Mouse (Mus musculus): ENCODE data around the gene Cadm1.
A peak's percentile ranks its signal among the peaks of the same experiment; 100 is the strongest.

Cadm1 gene

DNA sequence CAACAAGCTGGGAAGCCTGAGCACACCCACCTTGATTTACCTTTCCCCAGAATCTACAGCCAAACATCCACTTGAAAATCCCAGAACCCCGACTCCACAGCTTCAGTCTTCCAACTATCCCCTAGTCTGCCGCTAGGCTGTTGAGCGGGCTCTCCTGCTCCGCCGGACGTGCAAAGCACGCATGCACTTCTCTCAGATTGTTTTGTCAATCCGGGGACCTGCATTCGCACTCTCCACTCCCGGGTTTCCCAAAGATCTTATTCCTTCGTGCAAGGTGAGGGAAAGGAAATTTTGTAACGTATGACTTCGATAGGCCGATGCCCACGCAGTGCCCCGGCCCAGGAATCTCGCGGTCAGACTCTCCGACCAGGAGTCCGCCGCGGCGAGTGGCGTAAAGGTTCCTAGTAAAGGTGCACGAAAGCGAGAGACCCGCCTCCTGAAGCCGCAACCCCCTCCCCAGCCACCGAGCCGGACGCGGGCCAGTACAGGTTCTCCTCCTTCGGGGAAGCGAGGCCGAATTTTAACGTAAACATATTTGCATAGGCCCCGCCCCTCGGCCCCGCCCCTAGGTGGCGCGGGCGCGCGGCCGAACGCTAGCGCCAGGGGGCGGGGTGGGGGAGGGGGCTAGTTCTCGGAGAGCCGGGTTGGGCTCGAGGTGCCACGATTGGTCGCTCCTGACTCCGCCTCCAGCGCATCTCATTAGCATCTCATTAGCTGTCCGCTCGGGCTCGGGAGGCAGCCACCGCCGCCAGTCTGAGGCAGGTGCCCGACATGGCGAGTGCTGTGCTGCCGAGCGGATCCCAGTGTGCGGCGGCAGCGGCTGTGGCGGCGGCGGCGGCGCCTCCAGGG, at the start of gene Cadm1:
Gene Cadm1, plus strand, starts transcription at position 572 of the 849 bp plus-strand sequence.
- DNase-seq (ENCODE audit: low spot score in 2 of 2), result peak; percentile 66 to 71

DNA sequence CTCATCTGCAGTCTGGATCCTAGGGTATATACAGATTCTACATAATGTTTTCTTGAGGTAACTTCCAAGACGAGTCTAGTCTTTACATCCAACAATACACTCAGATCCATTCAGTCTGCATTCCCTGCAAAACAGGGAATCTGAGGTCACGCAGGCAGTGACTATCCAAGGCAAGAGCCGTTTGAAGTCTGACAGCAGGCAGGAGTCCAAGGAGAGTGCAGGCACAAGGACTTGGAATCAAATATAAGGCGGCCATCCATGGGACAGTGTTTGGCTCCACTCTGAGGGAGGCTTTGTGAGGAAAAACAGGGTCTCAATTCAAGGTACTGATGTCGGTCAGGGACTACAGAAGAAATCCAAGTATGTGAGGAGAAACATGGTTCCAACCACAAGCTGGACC, 45.5 kb upstream of the Cadm1 start:
- no peak for DNase-seq (ENCODE audit: low spot score in 2 of 2)

DNA sequence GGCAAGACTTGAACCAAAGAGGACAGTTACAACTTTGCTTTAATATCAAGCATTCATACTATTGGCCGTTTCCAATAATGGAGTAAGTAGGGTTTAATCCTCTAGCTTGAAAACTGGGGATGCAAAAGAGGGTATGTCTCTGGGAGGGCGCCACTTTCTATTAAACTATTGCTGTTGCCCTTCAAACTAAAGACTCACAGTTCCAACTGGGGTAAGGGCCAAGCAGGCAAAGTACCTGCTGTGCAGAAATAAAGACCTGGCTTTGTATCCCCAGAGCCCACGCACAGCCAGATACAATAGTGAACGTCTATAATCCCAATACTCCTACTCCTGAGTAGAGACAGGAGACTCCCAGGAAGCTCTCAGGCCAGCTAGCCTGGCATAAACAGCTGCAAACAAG, 44.8 kb upstream of the Cadm1 start:
- no peak for DNase-seq (ENCODE audit: low spot score in 2 of 2)

DNA sequence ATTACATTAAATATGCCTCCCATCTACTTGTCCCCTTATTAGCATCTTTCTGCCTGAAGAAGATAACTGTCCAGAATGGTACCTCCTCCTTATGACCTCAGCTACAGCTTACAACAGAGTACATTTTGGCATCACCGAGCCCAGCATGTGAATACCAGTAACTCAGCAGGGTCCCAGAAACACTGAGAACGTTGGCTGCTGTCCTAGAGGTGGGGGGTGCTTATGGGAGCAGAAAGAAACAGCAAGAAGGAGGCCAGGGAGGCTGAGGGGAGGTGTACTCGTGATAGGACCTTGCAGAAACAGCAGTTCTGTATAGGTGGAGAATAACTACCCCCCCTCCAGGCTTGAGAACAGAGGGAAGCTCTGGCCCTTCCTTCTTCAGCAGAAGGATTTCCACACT, 30.2 kb upstream of the Cadm1 start:
- no peak for DNase-seq (ENCODE audit: low spot score in 2 of 2)

DNA sequence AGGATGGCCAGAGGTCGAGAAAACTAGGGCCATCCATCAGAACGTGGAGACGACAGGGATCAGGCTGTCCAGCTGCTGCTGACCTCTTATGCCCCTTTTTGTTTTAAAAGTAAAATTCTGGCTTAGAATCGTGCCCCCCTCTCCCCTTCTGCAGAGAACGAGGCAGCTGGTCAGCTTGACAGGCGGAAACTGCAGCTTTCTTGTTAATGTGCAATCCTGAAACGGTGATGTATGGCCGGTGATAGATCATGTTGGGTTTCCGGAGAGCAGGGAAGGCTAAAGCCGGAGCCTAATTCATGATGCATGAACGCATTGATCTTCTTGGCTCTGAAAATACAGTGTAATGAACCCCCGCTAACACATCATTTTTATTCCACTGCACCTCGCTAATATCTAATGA, 24.0 kb upstream of the Cadm1 start:
- no peak for DNase-seq (ENCODE audit: low spot score in 2 of 2)

DNA sequence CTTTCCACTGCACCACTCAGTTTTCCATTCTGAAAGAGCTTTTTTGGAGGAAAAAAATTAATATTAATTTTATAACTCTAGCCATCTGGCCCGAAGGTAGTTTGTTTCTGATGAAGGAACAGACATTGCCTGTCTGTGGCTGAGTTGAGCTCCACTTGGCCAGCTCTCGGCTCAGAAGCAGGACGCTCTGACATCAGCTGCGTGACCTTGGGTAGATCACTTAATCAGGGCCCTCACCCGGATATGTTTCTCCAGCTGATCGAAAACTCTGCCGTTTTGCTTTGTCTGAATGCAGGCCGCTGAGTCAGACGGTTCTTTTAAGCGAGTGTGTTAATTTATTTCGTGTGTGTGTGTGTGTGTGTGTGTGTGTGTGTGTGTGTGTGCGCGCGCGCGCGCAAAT, 23.1 kb upstream of the Cadm1 start:
- DNase-seq (ENCODE audit: low spot score in 2 of 2), result no peak

DNA sequence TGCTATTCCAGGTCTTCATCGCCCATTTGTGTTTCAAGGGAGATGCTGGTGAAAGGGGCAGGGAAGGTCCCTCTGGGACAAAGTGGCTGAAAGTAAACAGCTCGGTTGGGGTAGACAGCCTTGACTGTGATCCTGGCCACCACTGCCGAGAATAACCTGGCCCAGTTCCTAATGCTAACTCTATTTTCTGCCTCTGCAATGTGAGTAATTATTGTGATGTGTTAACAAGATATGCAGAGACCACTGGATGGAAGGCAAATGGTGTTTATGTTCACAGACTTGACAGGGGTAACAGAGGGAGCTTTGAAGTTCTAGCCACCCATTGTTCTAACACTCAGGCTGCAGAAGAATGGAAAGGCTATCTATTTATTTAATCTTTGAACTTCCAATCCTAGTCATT, 21.9 kb upstream of the Cadm1 start:
- DNase-seq (ENCODE audit: low spot score in 2 of 2), result no peak

DNA sequence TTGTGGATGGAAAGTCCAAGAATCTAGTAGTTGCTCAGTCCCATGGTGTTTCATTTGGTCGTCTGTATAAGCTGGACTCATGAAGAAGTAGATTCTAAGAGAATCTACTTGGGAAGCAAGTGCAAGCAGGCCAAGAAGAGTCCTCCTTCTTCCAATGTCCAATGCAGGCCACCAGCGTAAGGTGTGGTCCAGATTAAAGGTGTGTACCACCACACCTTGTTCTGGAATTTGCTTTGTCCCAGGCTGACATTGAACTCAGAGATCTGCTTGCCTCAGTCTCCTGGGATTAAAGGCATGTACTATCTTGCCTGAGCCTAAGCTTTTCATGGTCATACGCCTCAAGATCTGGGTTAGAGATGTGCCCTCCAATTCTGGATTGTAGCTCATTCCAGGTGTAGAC, 17.5 kb upstream of the Cadm1 start:
- DNase-seq (ENCODE audit: low spot score in 2 of 2), result no peak

DNA sequence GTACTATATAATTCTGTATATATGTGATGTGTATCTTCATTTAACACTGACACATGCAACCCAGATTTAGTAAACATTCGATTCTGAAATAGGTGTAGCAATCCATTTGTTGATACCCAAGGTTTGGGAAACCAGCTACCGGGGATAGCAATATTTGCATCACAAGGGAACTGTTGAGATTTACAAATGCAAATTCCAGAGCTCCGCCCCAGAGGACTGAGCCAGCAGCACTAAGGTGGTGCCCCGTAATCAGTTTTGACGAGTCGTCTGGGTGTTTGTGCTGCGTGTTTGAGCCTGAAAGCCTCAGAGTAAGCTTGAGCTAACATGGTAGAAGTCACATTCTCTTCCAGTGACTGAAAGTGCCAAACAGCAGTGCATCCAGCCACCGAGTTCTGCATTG, 15.7 kb upstream of the Cadm1 start:
- DNase-seq (ENCODE audit: low spot score in 2 of 2), result no peak

DNA sequence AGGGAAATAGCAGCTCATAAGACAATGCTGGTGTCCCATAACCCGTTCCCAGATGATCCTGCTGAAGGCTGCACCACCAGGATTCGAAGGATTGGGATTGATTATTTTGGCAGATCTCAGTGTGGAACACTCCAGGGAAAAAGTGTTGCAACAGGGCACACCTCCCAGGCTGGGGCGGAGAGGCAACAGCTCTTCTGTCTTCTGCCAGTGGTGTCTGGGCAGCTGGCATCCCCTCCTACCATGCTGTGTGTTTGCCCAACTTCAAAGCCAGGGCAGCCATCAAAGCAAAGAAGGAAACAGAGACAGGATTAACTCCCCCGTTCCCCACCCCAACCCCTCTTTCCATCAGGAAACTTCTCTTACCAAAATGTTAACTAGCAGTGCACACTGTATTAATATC, 13.7 kb upstream of the Cadm1 start:
- no peak for DNase-seq (ENCODE audit: low spot score in 2 of 2)

DNA sequence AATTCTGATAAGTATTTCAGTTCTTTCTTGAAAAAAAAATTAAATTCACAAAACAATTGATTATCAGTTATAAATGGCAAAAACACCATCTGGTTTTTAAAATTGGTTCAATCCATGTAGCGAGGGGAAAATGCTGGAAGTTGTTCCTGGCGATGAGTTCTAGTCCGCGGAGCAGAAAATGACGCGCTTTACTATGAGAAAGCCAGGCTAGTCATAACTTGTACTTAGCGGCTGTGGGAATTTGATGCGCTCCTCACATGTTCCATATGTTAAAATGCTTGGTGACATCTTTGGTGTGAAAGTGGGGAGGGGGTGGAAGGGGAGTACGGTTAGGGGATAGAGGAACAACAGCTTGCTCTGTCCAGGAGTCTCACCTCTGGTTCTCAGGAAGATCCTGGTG, 2.7 kb upstream of the Cadm1 start:
- DNase-seq (ENCODE audit: low spot score in 2 of 2), result no peak

DNA sequence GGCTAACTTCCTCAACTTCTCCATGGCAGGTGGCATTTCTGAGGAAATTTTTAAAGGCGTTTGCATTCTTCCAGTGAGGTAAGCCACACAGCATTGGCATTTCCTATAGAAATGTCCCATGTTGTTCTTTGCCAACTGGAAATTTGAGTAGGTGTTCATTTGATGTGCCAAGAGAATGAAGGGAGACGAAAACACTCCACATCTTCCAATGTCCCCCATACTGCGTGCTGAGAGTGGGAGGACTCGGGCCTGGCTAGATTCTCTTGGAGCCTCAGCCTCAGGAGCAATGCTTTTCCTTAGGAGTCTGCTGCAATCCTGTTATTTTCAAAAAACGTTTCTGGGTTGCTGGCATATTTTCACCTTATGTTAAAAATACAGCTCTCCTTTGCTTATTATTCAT, 2.2 kb upstream of the Cadm1 start:
- no peak for DNase-seq (ENCODE audit: low spot score in 2 of 2)

DNA sequence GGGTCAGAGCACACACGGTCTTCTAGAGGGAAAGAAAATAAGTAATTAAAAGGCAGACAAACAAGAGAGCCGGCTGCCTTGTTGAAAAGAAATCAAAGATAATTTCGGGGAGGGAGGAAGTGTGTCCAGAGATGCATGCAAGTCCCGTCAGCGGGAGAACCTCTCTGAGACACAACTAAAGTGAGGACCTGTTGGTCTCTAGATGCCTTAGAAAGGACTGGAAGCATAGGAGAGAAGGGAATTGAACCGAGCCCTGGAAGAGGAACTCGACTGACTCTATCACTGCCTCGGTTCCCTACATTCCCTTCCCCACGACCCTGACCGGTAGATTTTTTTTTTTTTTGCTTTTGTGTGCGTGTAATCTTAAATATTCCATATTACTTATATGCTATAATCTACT, 791 bp upstream of the Cadm1 start:
- no peak for DNase-seq (ENCODE audit: low spot score in 2 of 2)

DNA sequence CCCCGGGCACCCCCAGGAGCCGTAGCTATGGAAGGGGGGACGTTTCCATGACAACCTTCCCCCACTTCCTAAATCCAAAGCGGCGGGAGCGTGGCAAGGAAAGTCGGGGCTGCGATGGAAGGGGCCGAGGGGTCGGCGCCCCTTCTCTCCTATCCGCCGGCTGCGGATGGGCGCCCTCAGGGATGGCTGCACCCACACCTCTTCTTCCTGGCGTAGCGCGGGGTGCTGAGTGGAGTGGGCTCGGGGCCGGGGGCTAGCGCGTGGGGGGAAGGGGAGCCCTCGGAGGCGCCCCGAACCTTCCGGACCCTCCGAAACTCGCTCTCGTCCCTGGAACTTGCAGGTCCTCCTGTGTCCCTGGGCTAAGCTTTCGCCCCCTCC, 560 bp downstream of the Cadm1 start:
- no peak for DNase-seq (ENCODE audit: low spot score in 2 of 2)

DNA sequence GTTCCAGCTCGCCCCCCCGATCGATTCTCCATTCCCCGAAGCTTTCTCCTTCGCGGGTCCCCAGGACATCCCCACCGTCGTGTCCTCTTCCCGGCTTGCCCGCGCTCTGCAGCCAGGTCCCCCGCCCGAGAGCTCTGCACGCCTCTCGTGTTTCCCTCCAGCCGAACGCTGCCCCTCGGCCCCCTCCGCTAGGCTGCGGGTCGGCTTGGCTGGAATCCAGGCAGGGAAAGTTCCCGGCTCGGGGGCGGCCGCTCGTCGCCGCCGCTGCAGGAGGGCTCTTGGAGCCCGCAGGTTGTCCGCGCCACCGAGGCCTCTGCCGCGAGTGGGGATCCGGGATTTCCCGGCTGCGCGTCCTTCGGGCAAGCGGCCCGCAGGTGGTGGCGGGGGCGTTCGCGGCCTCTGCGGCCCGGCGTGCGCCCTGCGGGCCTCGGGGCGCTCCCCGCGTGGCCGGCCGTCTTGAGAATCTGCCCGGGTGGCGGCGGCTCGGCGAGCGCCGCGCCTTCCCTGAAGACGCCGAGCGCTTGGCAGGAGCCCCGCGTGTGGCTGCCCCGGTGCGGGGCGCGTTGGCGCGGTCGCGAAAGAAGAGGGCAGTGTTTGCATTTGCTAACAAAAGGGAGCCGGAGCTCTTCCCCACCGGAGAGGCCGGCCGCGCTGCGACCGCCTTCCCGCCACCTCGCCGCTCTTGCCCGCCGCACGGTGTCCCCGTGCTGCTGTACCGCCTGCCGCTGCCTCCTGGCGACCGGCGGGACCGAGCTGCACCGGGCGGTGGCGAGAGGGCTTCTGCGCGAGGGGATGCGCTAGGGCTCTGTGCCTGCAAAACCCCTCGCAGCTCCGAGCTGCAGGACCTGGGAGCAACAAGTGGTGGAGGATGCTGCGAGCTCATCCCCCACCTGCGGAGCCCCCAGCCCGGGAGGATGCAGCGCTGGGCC, 1.2 kb downstream of the Cadm1 start:
- DNase-seq (ENCODE audit: low spot score in 2 of 2), result no peak

DNA sequence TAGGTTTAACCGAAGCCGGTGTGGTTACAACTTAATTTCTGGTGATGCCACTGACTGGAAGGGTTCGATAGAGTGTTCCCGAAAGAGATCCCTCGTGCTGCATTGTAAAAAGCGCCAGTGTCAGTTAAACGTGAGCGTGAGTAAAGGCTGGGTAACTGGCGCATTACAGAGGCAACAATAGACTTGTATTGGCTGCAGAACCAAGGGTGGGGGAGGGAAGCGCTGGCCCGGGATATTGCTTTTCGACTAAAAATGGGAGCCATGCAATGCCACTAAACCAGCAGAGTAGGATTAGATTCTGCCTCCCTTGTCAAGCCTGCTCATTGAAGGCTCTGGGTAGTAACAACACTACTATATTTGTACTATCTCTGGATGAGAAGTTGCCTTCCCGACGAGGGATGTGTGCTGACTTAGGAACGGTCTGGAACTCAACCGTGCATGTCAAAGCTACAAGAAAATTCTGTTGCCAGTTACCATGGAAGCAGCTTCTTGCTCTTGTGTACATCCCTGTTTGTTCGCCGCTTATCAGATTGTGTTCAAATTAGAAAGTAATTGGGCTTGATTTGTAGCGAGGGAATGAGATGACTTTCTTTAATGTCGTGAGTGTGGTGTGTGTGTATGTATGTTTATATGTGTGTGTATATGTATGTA, 2.4 kb downstream of the Cadm1 start:
- DNase-seq (ENCODE audit: low spot score in 2 of 2), result no peak

DNA sequence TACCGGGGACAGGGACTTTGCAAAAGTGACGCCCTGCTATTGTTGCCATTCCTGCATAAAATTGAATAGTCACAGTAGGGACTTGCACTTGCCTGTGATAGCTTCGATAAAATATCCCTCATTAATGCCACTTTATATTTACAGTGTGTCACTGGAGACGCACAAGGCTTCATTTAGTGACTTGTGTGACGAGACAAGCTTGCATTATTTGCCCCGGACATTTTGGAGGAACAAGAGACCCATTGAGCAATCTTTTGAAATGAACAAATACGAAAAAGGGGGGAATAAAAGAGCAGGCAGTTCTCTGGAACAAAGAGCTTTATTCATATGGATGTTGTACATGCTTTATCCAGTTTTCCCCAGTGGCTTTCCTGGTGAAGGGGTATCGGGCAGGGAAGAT, 3.5 kb downstream of the Cadm1 start:
- DNase-seq (ENCODE audit: low spot score in 2 of 2), result no peak

DNA sequence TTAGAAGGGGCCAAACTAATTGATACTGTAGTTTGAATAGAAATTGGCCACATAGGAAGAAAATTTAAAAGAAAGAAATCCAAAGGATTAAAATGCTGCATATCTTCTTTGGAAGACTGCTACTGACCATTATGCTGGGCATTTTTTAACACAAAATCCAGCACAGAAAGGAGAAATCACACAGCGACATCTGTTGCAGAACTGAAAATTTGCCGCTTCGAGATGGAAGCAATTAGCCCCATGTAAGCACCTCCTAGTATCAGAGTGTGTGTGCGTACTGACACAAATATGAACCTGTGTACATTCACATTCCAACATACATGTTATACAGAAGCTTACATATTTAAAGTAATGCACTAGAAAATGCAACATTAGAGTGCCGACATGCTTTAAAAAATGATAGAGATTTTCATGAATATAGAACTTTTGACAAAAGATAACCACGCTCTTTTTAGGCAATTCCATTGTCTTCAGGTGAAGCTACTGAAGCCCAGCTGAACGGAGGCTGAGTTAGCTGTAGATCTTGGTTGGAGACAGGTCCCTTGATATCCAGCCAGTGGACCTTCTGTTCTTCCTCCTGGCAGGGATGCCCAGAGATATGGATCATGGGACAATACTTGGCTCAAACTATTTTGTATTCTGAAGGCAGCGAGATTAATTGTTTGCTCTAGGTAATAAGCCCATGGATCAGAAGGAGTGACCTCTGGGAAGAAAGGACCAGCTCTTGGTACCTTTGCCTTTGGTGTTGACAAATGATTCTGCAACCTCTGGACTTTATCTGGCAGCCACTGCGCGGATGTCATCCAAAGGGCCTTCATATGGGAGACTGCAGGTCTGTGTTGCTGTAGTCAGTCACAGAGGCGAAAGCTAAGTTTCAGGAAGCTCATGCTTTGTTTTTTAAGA, 4.9 kb downstream of the Cadm1 start:
- DNase-seq (ENCODE audit: low spot score in 2 of 2), result no peak

DNA sequence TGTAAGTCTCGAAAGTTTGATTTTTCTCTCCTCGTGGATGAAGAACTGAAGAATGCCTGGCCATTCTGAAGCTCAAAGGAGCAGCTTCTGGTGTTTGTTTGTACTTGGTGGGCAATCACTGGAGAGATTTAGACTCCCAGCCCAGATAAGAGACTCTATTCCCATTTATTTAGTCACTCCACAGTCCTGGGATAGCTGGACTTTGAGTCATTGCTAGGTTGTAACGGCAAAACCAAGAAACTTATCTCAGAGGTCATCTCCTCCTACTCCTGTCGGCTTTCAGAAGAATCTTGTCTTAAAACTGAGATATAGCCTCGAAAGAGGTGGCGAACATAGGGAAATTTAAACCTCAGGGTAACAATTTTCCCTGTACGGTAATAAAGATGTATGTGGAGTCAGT, 15.3 kb downstream of the Cadm1 start:
- no peak for DNase-seq (ENCODE audit: low spot score in 2 of 2)

DNA sequence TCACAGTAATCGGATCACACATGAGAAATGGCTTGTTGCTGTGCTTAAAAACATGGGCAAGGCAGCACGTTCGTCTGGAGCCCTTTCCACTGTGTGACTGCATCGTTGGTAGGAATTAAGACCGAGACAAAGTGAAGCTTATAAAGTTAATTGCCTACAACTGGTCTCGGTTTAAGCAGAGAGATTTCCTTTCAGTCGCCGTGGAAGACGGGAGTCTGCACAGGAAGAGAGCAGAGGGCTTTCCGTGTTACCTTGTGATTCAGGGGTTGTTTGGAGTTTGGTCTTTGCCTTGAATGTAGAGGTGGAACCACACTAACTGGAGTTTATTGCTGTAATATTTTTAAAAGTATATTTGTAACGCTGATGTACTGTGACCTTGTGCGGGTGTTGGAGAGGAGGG, 15.7 kb downstream of the Cadm1 start:
- DNase-seq (ENCODE audit: low spot score in 2 of 2), result no peak

DNA sequence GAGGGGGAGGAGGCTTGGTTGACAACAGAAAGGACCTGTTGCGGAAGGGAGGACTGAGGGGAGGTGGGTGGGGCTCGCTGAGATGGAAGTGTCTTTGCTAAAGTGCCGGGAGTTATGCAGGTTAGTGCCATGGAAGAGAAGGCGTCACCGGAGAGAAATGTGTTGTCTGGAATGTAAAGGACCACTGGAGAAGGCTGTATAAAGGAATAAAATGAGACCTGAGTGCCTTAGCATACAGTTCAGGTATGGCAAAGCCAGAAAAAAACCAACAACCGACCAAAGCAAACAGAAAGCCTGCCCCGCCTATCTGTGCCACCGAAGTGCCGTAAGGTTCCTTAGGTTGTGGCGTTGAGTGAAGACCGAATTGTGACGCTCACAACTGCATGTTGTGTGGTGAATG, 18.4 kb downstream of the Cadm1 start:
- DNase-seq (ENCODE audit: low spot score in 2 of 2), result no peak
